In genomic region chr8:102983910-102984225, GRCm38 (mm10) we compare ENCODE assay signal across 14 mouse cellular contexts.
DNase-seq lines count a peak whose midpoint lies in the region; ATAC-seq lines count a peak whose summit lies in the region.
"Had no signal": no experiment of that assay in that cellular context is flagged by ENCODE, and none has a peak within 500 bp of the region (broad histone marks: within the 10 kb centered on the region; RNA-seq: fewer than 3 reads in every experiment).

No protein-coding gene starts in this region.

- WGBS in neural tube, embryonic 15.5 days: 45% methylated on average over 3 of the region's 3 CpGs

- no peak overlapping the region for H3K9ac ChIP-seq in neural tube, embryonic 15.5 days (replicated peaks)

- DNase-seq in cerebellum, postnatal 10 days: peak; percentile 3 to 10
- no peak for DNase-seq in cerebellum, adult 8-10 months
- peak; percentile 40 for DNase-seq in neural tube, embryonic 10.5 days (ENCODE audit: extremely low spot score, low spot score)
- DNase-seq in forelimb bud, embryonic 11.5 days (ENCODE audit: low read depth, low spot score): peak; percentile 92
- no peak for DNase-seq in layer of hippocampus, adult 18-20 months (ENCODE audit: low spot score in 2 of 2)
- no peak for DNase-seq in spleen, adult 18-20 months
- DNase-seq in thymus, postnatal 4 days: no peak
- DNase-seq: adrenal gland, adult 2 months; cerebellum, postnatal 25 days; lung, adult 2 months had no signal

- H3K9me3 ChIP-seq in neural tube, embryonic 15.5 days (replicated peaks): no peaks in the 10 kb centered on the region

- no peak overlapping the region for H3K27ac ChIP-seq in neural tube, embryonic 15.5 days (replicated peaks)
- H3K27ac ChIP-seq: layer of hippocampus, adult 2 months had no signal

- H3K27me3 ChIP-seq in neural tube, embryonic 15.5 days (replicated peaks): no peaks in the 10 kb centered on the region

- ATAC-seq in neural tube, embryonic 15.5 days (ENCODE audit: low FRiP score): no peak
- ATAC-seq: inflammation-experienced regulatory T-cells, adult 6 months; Patski had no signal

- H3K36me3 ChIP-seq in neural tube, embryonic 15.5 days: no peaks in the 10 kb centered on the region

- H3K4me1 ChIP-seq in neural tube, embryonic 15.5 days: peaks cover 7% of the 10 kb centered on the region; the same call in 1 of the 2 replicates

- no peak overlapping the region for H3K4me2 ChIP-seq in neural tube, embryonic 15.5 days

- no peak overlapping the region for H3K4me3 ChIP-seq in neural tube, embryonic 15.5 days (replicated peaks)
- H3K4me3 ChIP-seq: layer of hippocampus, adult 2 months had no signal

Comparison
In these comparisons a context has a peak if more than half of its experiments do, and no peak if none do; other contexts are left out.
1. DNase-seq: peak in cerebellum, postnatal 10 days (2 of 2), neural tube, embryonic 10.5 days (single experiment) and forelimb bud, embryonic 11.5 days (single experiment); none in cerebellum, adult 8-10 months (single experiment), layer of hippocampus, adult 18-20 months (0 of 2), spleen, adult 18-20 months (0 of 2) and thymus, postnatal 4 days (single experiment).